Mouse (Mus musculus): ENCODE measurements around the gene Zbtb48. TPM values are rescaled to one million over a fixed set of nuclear protein-coding genes. Genes with fewer than 3 reads are reported as not detected.
A peak's percentile ranks its signal among the peaks of the same experiment; 100 is the strongest.
"Not testable (repeated sequence)": the region's sequence is repeated elsewhere in the genome, so short reads cannot be mapped to it uniquely, and the experiment has no call there.

Zbtb48 gene
- polyA plus RNA-seq, 1 experiment from 2014 or later: 7.6 TPM

GRCm38 (mm10) chr4:152036464-152036863 lies 9.0 kb upstream of the Zbtb48 start:
- not testable (repeated sequence) for ATAC-seq
- WGBS: 93% methylated on average over 6 of the region's 6 CpGs

GRCm38 (mm10) chr4:152032922-152033321 lies 5.5 kb upstream of the Zbtb48 start:
- no peak for TF ChIP-seq CTCF (IDR thresholded peaks at IDR 0.05; ENCODE audit: low read depth)
- WGBS: 64% methylated on average over 13 of the region's 13 CpGs
- H3K36me3 ChIP-seq (ENCODE audit: control insufficient read depth, insufficient read depth): no peaks in the 10 kb centered on the region
- no peaks in the 10 kb centered on the region for H3K9me3 ChIP-seq (ENCODE audit: control insufficient read depth)
- no peak overlapping the region for H3K4me2 ChIP-seq (replicated peaks; ENCODE audit: low read depth)
- no peak overlapping the region for H3K27ac ChIP-seq (ENCODE audit: low read depth, low read length)
- no peaks in the 10 kb centered on the region; the same call in 1 of the 2 replicates for H3K4me1 ChIP-seq (replicated peaks; ENCODE audit: control insufficient read depth, insufficient read depth, low read length)
- no peaks in the 10 kb centered on the region for H3K27me3 ChIP-seq (replicated peaks; ENCODE audit: control insufficient read depth, insufficient read depth, low read length)
- H3K9ac ChIP-seq (ENCODE audit: low read depth, low read length): no peak overlapping the region
- peak; percentile 50 for ATAC-seq
- no peak overlapping the region for H3K4me3 ChIP-seq (ENCODE audit: low read depth, low read length)

More at GRCm38 (mm10) chr4:152036464-152036863, 9.0 kb upstream of the Zbtb48 start:
- not testable (repeated sequence) for H3K9me3 ChIP-seq (ENCODE audit: control insufficient read depth); H3K36me3 ChIP-seq (ENCODE audit: control insufficient read depth, insufficient read depth); H3K4me2 ChIP-seq (replicated peaks; ENCODE audit: low read depth); H3K27ac ChIP-seq (ENCODE audit: low read depth, low read length); H3K4me1 ChIP-seq (replicated peaks; ENCODE audit: control insufficient read depth, insufficient read depth, low read length); H3K27me3 ChIP-seq (replicated peaks; ENCODE audit: control insufficient read depth, insufficient read depth, low read length); H3K4me3 ChIP-seq (ENCODE audit: low read depth, low read length); H3K9ac ChIP-seq (ENCODE audit: low read depth, low read length)
- TF ChIP-seq CTCF (IDR thresholded peaks at IDR 0.05; ENCODE audit: low read depth): peak; percentile 51

- Histone ChIP-seq H3K4me2 (replicated peaks; ENCODE audit: low read depth) (no peak overlapping the region), H3K4me1 (replicated peaks; ENCODE audit: control insufficient read depth, insufficient read depth, low read length) (peaks cover 5% of the 10 kb centered on the region), H3K9ac (ENCODE audit: low read depth, low read length) (no peak overlapping the region), H3K36me3 (ENCODE audit: control insufficient read depth, insufficient read depth) (peaks cover 3% of the 10 kb centered on the region; the same call in 1 of the 2 replicates), H3K27ac (ENCODE audit: low read depth, low read length) (no peak overlapping the region), H3K27me3 (replicated peaks; ENCODE audit: control insufficient read depth, insufficient read depth, low read length) (no peaks in the 10 kb centered on the region), H3K4me3 (ENCODE audit: low read depth, low read length) (no peak overlapping the region), H3K9me3 (ENCODE audit: control insufficient read depth) (no peaks in the 10 kb centered on the region)
- ATAC-seq: no peak
- 78% methylated on average over 4 of the region's 4 CpGs for WGBS
- peak; percentile 55 for TF ChIP-seq CTCF (IDR thresholded peaks at IDR 0.05; ENCODE audit: low read depth)
Measured at GRCm38 (mm10) chr4:152029997-152030396, 2.5 kb upstream of the Zbtb48 start.

DNA sequence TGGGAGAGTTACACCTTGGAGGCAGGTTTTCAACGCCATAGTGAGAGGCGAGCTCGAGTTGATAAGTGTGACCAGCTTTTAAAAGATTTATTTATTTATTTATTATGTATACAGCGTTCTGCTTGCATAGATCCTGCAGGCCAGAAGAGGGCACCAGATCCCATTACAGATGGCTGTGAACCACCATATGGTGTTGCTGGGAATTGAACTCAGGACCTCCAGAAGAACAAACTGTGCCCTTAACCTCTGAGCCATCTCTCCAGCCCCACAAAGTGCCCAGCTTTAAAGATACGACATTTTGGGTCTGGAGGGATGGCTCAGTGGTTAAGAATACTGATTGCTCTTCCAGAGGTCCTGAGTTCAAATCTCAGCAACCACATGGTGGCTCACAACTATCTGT lies 1.6 kb upstream of the Zbtb48 start:
- 53% methylated on average over 5 of the region's 5 CpGs for WGBS
- no peak for ATAC-seq

DNA sequence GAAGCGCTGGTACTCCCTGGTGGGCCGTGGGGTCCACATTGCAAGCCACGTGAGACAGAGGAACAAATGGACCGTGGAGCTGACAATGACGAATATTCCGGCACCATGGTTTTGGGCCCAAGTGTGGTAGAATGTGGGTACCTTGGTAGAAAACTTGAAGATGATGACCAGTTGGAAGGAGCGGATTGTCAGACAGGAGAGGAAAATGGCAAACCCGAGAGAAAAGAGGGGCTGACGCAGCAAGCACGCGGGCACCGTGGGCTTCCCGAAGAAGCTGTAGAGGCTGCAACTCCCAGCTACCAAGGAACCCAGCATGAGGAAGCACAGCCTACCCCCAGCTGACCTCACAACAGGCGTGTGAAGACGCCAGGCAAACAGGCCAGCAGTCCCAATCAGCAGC lies 985 bp upstream of the Zbtb48 start:
- no peak overlapping the region for H3K9ac ChIP-seq (ENCODE audit: low read depth, low read length)
- peaks cover 5% of the 10 kb centered on the region for H3K4me1 ChIP-seq (replicated peaks; ENCODE audit: control insufficient read depth, insufficient read depth, low read length)
- H3K27ac ChIP-seq (ENCODE audit: low read depth, low read length): no peak overlapping the region
- TF ChIP-seq CTCF (IDR thresholded peaks at IDR 0.05; ENCODE audit: low read depth): no peak
- ATAC-seq: no peak
- H3K9me3 ChIP-seq (ENCODE audit: control insufficient read depth): no peaks in the 10 kb centered on the region
- no peak overlapping the region for H3K4me3 ChIP-seq (ENCODE audit: low read depth, low read length)
- WGBS: 67% methylated on average over 15 of the region's 15 CpGs
- H3K36me3 ChIP-seq (ENCODE audit: control insufficient read depth, insufficient read depth): peaks cover 9% of the 10 kb centered on the region
- peak overlapping the region; percentile 97; the same call in 1 of the 2 replicates for H3K4me2 ChIP-seq (replicated peaks; ENCODE audit: low read depth)
- H3K27me3 ChIP-seq (replicated peaks; ENCODE audit: control insufficient read depth, insufficient read depth, low read length): no peaks in the 10 kb centered on the region

More for the DNA sequence above, 1.6 kb upstream of the Zbtb48 start:
- Histone ChIP-seq H3K4me3 (ENCODE audit: low read depth, low read length) (no peak overlapping the region), H3K9me3 (ENCODE audit: control insufficient read depth) (no peaks in the 10 kb centered on the region), H3K27ac (ENCODE audit: low read depth, low read length) (no peak overlapping the region), H3K4me1 (replicated peaks; ENCODE audit: control insufficient read depth, insufficient read depth, low read length) (peaks cover 5% of the 10 kb centered on the region), H3K27me3 (replicated peaks; ENCODE audit: control insufficient read depth, insufficient read depth, low read length) (no peaks in the 10 kb centered on the region), H3K9ac (ENCODE audit: low read depth, low read length) (no peak overlapping the region), H3K4me2 (replicated peaks; ENCODE audit: low read depth) (no peak overlapping the region), H3K36me3 (ENCODE audit: control insufficient read depth, insufficient read depth) (peaks cover 9% of the 10 kb centered on the region)
- peak; percentile 68 for TF ChIP-seq CTCF (IDR thresholded peaks at IDR 0.05; ENCODE audit: low read depth)

GRCm38 (mm10) chr4:152026751-152027508 lies 541 bp downstream of the Zbtb48 start:
- H3K27me3 ChIP-seq (replicated peaks; ENCODE audit: control insufficient read depth, insufficient read depth, low read length): no peaks in the 10 kb centered on the region
- WGBS: 1% methylated on average over 35 of the region's 41 CpGs
- peaks cover 5% of the 10 kb centered on the region for H3K4me1 ChIP-seq (replicated peaks; ENCODE audit: control insufficient read depth, insufficient read depth, low read length)
- TF ChIP-seq CTCF (IDR thresholded peaks at IDR 0.05; ENCODE audit: low read depth): peak; percentile 36
- peak overlapping the region; percentile 41 for H3K9ac ChIP-seq (ENCODE audit: low read depth, low read length)
- H3K27ac ChIP-seq (ENCODE audit: low read depth, low read length): peak overlapping the region; percentile 75
- peak overlapping the region; percentile 65 for H3K4me3 ChIP-seq (ENCODE audit: low read depth, low read length)
- peak overlapping the region; percentile 97 for H3K4me2 ChIP-seq (replicated peaks; ENCODE audit: low read depth)
- peaks cover 19% of the 10 kb centered on the region for H3K36me3 ChIP-seq (ENCODE audit: control insufficient read depth, insufficient read depth)
- H3K9me3 ChIP-seq (ENCODE audit: control insufficient read depth): no peaks in the 10 kb centered on the region
- peak; percentile 55 for ATAC-seq

Measured in intestine, postnatal 0 days (tissue).